Mouse (Mus musculus) liver, embryonic 14.5 days (tissue): ENCODE measurements at regions not wholly inside any gene's neighbourhood (a gene's known extent, or its start where the extent isn't known, plus 50 kb on each side); places are given as distances from the start of the nearest gene placed in this dataset.

Source experiments
- ATAC-seq: fragments of 200-750 bp; cut with Nextera tagmentation; 2 replicates; pipeline ENCODE4 v1.8.0; 2017; ENCODE audit warnings: moderate number of reproducible peaks, mild to moderate bottlenecking, moderate library complexity; ENCODE audit not compliant: insufficient read depth
- DNase-seq, 3 experiments: peaks; one replicate each; pipeline ENCODE4 v3.0.0-alpha.2; 2012 to 2013; ENCODE audit warnings: low read depth in 3 of 3, low spot score in 3 of 3
- H3K27ac ChIP-seq: fragments of 300-500 bp; sonication (generic); 2 replicates; pipeline ENCODE4 v1.5.1; 2014; ENCODE audit warnings: moderate library complexity, mild to moderate bottlenecking, control low read depth, inconsistent platforms
- H3K27me3 ChIP-seq: fragments of 300-500 bp; sonication (generic); 2 replicates; pipeline ENCODE4 v1.6.1; 2014; ENCODE audit warnings: mild to moderate bottlenecking, low read length, moderate library complexity; ENCODE audit not compliant: control insufficient read depth, insufficient read depth
- H3K36me3 ChIP-seq: fragments of 300-500 bp; sonication (generic); replicated peaks from 2 replicates; pipeline ENCODE4 v1.6.1; 2014; ENCODE audit warnings: low read depth; ENCODE audit not compliant: control insufficient read depth, insufficient read depth
- H3K4me1 ChIP-seq, 2 experiments: fragments of 200-500 bp in 1 of 2; fragments of 300-500 bp in 1 of 2; sonication (generic) in 1 of 2; replicated peaks; 2 replicates each; pipeline ENCODE4 v1.6.1; 2012 to 2014; ENCODE audit warnings: antibody characterized with exemption in 1 of 2, inconsistent platforms in 1 of 2, low read length in 1 of 2; ENCODE audit not compliant: control insufficient read depth in 2 of 2, insufficient read depth in 2 of 2
- H3K4me2 ChIP-seq: fragments of 300-500 bp; sonication (generic); 2 replicates; pipeline ENCODE4 v1.6.1; 2014; ENCODE audit warnings: low read depth, mild to moderate bottlenecking, control low read depth, moderate library complexity
- H3K4me3 ChIP-seq, 2 experiments: fragments of 200-500 bp in 1 of 2; fragments of 300-500 bp in 1 of 2; sonication (generic) in 1 of 2; 2 replicates each; pipeline ENCODE4 v1.5.1; 2012 to 2014; ENCODE audit warnings: low read depth in 2 of 2, low read length in 2 of 2, mild to moderate bottlenecking in 2 of 2, control low read depth in 1 of 2, inconsistent platforms in 1 of 2, moderate library complexity in 1 of 2; ENCODE audit not compliant: insufficient read depth in 1 of 2
- H3K9ac ChIP-seq: fragments of 300-500 bp; sonication (generic); replicated peaks from 2 replicates; pipeline ENCODE4 v1.6.1; 2014; ENCODE audit warnings: mild to moderate bottlenecking, control low read depth, moderate library complexity
- H3K9me3 ChIP-seq: fragments of 300-500 bp; sonication (generic); 2 replicates; pipeline ENCODE4 v1.6.1; 2016; ENCODE audit warnings: low read length, mixed read lengths; ENCODE audit not compliant: control insufficient read depth
- CTCF ChIP-seq: IDR thresholded peaks from 2 replicates; pipeline ENCODE4 v1.5.1; 2016; ENCODE audit warnings: antibody characterized with exemption, low read depth, control low read depth
- EP300 ChIP-seq: IDR thresholded peaks from 2 replicates; pipeline ENCODE4 v1.6.1; 2016; ENCODE audit warnings: antibody characterized with exemption, low read depth
- WGBS: fragments of 180-500 bp; shearing (Covaris S2); extraction: QIAGEN DNeasy Blood & Tissue Kit; methylation state at CpG from one replicate; pipeline ENCODE4 v1.1.7; 2014; ENCODE audit not compliant: insufficient replicate concordance; 5-methylcytosine and 5-hydroxymethylcytosine counted together

DNA sequence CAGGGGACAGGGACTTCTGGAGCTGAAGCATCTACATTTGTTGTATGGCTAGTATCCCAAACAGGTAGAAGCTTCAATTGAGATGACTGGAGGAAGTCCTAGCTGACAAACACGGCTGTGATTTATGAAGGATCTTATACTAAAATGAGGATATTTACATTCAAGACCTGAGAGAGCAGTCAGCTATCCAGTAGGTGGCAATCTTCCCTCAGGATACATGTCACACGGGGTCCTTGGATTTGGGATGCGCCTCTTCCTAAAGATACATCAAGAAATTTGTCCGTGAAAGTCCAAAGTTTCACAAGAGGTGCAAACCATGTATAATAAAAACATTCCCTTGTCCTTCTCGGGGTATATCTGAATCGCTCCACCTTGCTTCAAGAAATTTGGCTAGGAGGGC is 577.8 kb upstream of the Itga1 start:
- Histone ChIP-seq H3K9ac (no peak overlapping the region), H3K27me3 (no peaks in the 10 kb centered on the region), H3K9me3 (no peaks in the 10 kb centered on the region), H3K27ac (no peak overlapping the region), H3K4me1 (no peaks in the 10 kb centered on the region), H3K36me3 (no peaks in the 10 kb centered on the region), H3K4me2 (no peak overlapping the region), H3K4me3 (no peak overlapping the region)
- no peak for DNase-seq
- 38% methylated on average over 6 of the region's 6 CpGs for WGBS
- no peak for TF ChIP-seq EP300
- TF ChIP-seq CTCF: no peak
- ATAC-seq: no peak

DNA sequence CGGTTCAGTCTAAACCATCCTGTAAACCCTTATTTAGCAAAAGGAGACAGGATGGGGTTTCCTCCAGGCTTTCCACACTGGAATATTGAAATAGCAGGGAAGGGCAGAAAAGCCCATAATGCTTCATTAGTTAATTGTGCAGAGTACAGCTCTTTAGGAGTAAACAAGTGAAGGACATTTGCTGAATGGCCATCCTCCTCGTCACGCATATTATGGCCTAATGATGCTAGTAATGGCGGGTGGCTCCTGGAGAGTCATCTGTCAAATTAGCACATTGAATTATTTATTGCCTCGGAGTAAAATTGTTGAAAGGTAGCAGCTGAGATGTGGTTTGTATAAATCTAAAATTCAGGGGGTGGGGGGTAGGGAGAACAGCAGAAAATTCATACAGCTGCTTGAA is 575.1 kb upstream of the Itga1 start:
- Histone ChIP-seq H3K9ac (no peak overlapping the region), H3K4me3 (no peak overlapping the region), H3K36me3 (no peaks in the 10 kb centered on the region), H3K4me2 (no peak overlapping the region), H3K27ac (no peak overlapping the region), H3K4me1 (no peaks in the 10 kb centered on the region), H3K27me3 (no peaks in the 10 kb centered on the region), H3K9me3 (no peaks in the 10 kb centered on the region)
- ATAC-seq (no peak), DNase-seq (no peak)
- TF ChIP-seq CTCF (no peak), EP300 (no peak)
- 59% methylated on average over 5 of the region's 5 CpGs for WGBS

DNA sequence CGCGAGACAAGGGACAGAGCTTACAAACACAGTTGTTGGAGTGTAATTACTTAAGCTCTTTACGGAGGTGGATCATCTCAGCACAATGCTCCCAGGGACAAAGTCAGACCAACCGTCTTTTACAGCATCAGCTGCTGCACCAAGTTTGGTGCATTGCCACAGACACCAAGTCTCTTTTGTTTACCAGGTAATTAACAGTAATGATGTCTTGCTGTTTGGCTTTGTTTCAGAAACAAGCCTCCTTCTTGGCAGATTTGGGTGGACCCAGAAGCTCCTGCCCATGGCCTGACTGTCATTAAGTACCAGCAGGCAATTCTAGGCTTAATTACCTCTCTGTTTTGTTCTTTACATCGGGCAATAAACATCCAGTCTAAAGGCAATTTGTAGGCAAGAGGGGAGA is 572.0 kb upstream of the Itga1 start:
- no peak for ATAC-seq
- DNase-seq: no peak

DNA sequence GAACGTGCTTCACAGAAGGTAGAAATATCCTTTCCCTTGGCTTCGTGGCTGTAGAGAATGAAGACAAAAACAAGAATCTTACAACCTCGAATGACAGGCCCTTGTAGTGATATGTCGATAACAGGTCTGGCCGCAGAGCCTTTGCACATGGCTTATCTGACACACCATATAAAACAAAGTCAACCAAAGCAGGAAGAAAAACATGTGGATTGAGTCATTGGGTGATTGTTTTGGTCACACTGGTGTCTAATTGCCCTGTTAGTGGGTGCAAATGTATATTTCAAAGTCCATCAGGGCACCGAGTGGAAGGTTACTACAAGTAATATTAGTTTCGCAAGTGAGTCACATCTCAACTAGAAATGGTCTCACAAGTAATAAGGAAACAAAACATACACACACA is 569.9 kb upstream of the Itga1 start:
- TF ChIP-seq CTCF: no peak
- no peak for TF ChIP-seq EP300
- no peak overlapping the region for H3K4me3 ChIP-seq
- 60% methylated on average over 7 of the region's 7 CpGs for WGBS
- no peak overlapping the region for H3K9ac ChIP-seq
- no peak overlapping the region for H3K27ac ChIP-seq
- H3K27me3 ChIP-seq: no peaks in the 10 kb centered on the region
- ATAC-seq: no peak
- no peaks in the 10 kb centered on the region for H3K4me1 ChIP-seq
- no peak overlapping the region for H3K4me2 ChIP-seq
- DNase-seq: no peak
- H3K9me3 ChIP-seq: no peaks in the 10 kb centered on the region
- H3K36me3 ChIP-seq: no peaks in the 10 kb centered on the region

More for the DNA sequence above, 572.0 kb upstream of the Itga1 start:
- Histone ChIP-seq H3K4me2 (no peak overlapping the region), H3K9me3 (no peaks in the 10 kb centered on the region), H3K4me1 (no peaks in the 10 kb centered on the region), H3K27me3 (no peaks in the 10 kb centered on the region), H3K9ac (no peak overlapping the region), H3K36me3 (no peaks in the 10 kb centered on the region), H3K4me3 (no peak overlapping the region), H3K27ac (no peak overlapping the region)
- no peak for TF ChIP-seq EP300
- no peak for TF ChIP-seq CTCF
- WGBS: 25% methylated on average over 5 of the region's 5 CpGs

DNA sequence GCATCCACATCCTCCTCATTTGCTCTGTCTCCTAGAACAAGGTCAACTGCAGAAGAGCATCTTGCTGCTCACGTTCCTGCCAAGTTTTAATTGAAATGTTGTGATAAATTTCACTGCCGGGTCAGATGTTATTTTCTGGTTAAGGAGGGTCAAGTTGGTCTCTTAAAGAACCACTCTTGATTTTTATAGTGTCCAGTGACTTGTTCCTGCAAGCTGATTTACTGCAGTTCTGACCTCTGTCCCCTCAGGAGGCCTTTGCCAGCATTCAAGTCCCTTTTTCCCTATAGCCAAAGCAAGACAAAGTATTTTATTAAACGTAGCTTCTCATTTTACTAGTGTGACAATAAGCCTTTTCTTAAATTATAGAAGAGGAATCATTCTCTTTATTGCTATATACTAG is 567.8 kb upstream of the Itga1 start:
- Histone ChIP-seq H3K4me3 (no peak overlapping the region), H3K9ac (no peak overlapping the region), H3K27ac (no peak overlapping the region), H3K4me1 (no peaks in the 10 kb centered on the region), H3K27me3 (no peaks in the 10 kb centered on the region), H3K36me3 (no peaks in the 10 kb centered on the region), H3K4me2 (no peak overlapping the region), H3K9me3 (no peaks in the 10 kb centered on the region)
- DNase-seq (no peak), ATAC-seq (no peak)
- 51% methylated on average over 3 of the region's 3 CpGs for WGBS
- TF ChIP-seq EP300 (no peak), CTCF (no peak)

DNA sequence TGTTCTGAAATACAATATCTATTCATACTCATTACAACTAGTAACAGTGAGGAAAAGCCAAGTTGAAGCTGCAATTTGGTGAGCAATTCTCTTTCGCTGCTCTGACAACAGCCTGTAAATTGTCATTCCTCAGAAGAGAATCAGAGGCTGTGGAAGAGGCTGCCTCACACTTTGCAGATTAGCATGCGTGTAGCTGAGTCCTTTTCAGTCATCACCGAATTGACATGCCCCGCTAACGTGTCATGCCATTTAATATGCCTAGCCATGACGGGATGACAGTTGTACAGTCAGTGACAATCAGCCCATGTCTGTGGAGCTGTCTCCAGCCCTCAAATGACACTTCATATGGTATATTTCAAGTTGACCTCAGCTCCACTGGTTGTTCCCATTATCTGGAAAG is 553.4 kb upstream of the Itga1 start:
- Histone ChIP-seq H3K4me2 (no peak overlapping the region), H3K9ac (no peak overlapping the region), H3K4me3 (no peak overlapping the region), H3K27me3 (no peaks in the 10 kb centered on the region), H3K36me3 (no peaks in the 10 kb centered on the region), H3K27ac (no peak overlapping the region), H3K9me3 (no peaks in the 10 kb centered on the region), H3K4me1 (no peaks in the 10 kb centered on the region)
- WGBS: 72% methylated on average over 6 of the region's 6 CpGs
- ATAC-seq (no peak), DNase-seq (no peak)
- TF ChIP-seq EP300 (no peak), CTCF (no peak)
